Mouse (Mus musculus): ENCODE data around the gene Alpl. TPM values are rescaled to one million over a fixed set of nuclear protein-coding genes. Genes with fewer than 3 reads are reported as not detected.

The Alpl gene
- total RNA-seq, 2 experiments from 2014 or later, result 52.8 to 68.3 TPM

DNA sequence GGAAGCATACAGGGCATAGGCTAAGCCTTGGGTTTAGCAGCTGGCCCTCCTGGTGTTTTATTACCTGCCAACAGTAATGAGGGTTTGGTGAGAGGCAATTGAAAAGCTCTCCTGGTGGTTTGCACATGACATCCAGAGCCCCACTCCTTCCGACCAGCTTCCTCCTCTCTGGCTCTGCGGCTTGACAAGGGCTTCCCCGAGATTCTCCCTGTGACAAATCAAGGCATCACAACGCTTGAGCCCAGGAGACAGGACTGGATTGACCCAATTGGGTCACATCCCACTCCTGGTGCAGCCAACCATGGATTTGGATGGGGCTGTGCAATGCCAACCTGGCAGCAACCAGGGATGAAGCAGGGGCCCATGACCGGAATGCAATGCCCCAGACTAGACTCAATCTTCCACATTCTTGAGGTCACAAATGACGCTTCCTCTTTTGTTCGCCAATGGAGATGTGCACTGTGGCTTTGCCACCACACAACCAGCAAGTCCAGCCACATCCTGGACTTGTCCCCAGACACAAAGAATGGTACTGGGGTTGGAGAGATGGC is 11.2 kb upstream of the Alpl start:
- no peak for DNase-seq (ENCODE audit: low spot score)
- intact Hi-C loops (cut with DNase I), result no loop called here

- no peak for DNase-seq (ENCODE audit: low spot score)
These were observed 5.0 kb upstream of the Alpl start for GRCm38 (mm10) chr4:137801196-137801595.

GRCm38 (mm10) chr4:137800324-137800723 is 4.1 kb upstream of the Alpl start:
- no peak for DNase-seq (ENCODE audit: low spot score)
- intact Hi-C loops (cut with DNase I), result no loop called here

More at GRCm38 (mm10) chr4:137801196-137801595, 5.0 kb upstream of the Alpl start:
- intact Hi-C loops (cut with DNase I), result no loop called here

DNA sequence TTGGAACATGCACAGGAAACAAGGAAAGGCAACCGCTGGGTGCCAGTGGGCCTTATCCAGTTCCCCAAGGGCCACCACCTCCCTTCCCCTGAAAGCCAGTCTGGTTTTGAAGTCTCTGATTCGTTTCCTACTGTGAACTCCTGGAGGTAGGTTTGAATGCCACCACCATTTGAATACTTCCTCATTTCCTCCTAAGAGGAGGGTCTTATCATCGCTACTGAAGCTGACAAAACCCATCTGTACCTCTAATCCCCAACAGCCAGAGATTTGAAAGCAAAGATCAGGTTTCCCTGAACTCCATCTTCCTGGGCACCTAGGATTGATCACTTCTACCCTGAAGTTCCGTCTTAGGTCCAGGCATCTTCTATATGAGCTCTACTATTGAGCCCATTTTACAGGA is 854 bp upstream of the Alpl start:
- intact Hi-C loops (cut with DNase I), result loop anchor here (2.0 kb wide), 1 partner anchor 40 kb away; no protein-coding TSS in a partner anchor

GRCm38 (mm10) chr4:137794178-137794900 is 1.8 kb downstream of the Alpl start:
- no peak for DNase-seq (ENCODE audit: low spot score)
- intact Hi-C loops (cut with DNase I), result no loop called here

More for the DNA sequence above, 854 bp upstream of the Alpl start:
- no peak for DNase-seq (ENCODE audit: low spot score)

DNA sequence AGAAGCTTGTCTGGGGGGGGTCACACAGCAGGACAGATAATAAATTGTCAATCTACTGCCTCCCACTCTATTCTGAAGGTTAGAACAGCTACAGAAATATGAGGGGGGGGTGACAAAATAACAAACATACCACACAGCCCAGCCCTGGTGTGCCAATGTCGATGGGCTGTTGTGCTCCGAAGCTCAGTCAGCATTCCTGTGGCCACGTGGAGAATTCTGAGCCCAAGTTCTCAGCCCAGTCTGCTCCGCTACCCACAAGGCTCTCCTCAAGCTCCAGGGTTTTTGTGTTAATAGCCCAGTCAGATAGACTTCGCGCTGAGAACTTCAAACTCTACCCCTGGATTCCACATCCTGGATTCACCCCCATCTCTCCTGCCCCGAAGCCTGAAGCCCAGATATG is 2.6 kb downstream of the Alpl start:
- DNase-seq (ENCODE audit: low spot score), result no peak
- intact Hi-C loops (cut with DNase I), result no loop called here

- intact Hi-C loops (cut with DNase I), result no loop called here
- DNase-seq (ENCODE audit: low spot score), result no peak
These were observed 4.7 kb downstream of the Alpl start for GRCm38 (mm10) chr4:137791440-137791839.

DNA sequence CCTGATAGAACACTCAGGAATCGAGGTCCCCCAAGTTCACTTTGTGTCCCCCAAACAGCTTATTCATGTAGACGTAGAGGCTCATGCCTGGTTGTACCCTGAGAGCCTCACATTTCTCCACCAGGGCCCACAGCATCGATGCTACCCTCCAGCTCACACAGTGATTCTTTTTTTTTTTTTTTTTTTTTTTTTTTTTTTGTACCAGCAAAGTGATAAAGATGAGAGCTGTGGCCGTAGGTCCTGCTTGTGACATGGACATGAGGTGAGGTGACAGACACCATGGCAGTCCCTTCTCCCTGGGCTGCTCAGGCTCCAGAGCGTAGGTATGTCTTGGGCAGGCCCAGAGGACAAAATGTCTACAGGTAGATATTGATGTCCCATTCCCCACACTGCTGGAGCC is 5.2 kb downstream of the Alpl start:
- DNase-seq (ENCODE audit: low spot score), result no peak
- intact Hi-C loops (cut with DNase I), result no loop called here

DNA sequence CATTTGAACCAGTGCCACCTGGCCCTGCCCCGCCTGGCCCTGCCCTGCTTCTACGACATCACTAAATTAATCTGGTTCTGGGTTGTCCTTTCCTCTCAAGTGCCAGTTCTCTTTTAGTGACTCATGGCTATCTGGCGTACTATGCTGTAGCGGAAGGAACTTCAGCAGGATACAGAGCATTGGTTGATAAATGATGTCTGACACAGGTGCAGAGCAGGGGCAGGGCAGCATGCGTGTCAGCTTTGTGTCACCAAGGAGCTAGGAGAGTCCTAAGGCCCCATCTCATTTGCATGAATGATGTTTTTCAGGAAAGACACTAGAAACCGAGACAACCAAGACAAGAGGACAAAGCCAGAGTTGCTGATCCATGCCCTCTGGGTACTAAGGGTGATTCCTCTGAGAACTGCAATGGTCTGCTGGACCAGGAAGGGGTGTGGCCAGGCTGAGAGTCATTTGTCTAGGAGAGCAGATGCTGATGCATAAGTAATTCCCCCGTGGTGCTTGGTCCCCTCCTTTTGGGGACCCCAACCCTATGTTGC is 7.6 kb downstream of the Alpl start:
- DNase-seq (ENCODE audit: low spot score), result no peak
- intact Hi-C loops (cut with DNase I), result no loop called here

- intact Hi-C loops (cut with DNase I), result no loop called here
- DNase-seq (ENCODE audit: low spot score), result no peak
These were observed 8.4 kb downstream of the Alpl start for GRCm38 (mm10) chr4:137787589-137788289.

GRCm38 (mm10) chr4:137786488-137786887 is 9.7 kb downstream of the Alpl start:
- intact Hi-C loops (cut with DNase I), result no loop called here
- DNase-seq (ENCODE audit: low spot score), result no peak

- intact Hi-C loops (cut with DNase I), result no loop called here
- DNase-seq (ENCODE audit: low spot score), result no peak
These were observed 10.9 kb downstream of the Alpl start for GRCm38 (mm10) chr4:137785270-137785669.

DNA sequence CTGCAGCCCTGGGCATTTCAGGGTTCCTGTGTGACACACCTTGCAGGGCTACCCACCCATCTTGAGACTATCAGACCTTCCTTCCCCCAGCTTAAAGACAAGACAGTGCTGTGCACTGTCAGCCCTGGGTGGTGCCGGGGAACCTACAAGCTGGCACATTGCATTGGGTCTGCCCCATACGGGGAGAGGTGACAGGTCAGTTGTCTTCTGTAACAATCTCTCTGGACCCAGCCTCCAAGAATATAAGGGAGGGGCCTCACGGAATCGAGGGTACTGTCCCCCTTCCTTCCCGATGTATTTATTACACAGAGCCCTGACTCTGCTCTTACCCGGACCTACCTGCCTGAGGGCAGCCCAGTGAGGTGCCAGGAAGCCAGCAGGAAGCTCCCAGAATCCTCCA is 11.4 kb downstream of the Alpl start:
- DNase-seq (ENCODE audit: low spot score), result no peak
- intact Hi-C loops (cut with DNase I), result no loop called here

DNA sequence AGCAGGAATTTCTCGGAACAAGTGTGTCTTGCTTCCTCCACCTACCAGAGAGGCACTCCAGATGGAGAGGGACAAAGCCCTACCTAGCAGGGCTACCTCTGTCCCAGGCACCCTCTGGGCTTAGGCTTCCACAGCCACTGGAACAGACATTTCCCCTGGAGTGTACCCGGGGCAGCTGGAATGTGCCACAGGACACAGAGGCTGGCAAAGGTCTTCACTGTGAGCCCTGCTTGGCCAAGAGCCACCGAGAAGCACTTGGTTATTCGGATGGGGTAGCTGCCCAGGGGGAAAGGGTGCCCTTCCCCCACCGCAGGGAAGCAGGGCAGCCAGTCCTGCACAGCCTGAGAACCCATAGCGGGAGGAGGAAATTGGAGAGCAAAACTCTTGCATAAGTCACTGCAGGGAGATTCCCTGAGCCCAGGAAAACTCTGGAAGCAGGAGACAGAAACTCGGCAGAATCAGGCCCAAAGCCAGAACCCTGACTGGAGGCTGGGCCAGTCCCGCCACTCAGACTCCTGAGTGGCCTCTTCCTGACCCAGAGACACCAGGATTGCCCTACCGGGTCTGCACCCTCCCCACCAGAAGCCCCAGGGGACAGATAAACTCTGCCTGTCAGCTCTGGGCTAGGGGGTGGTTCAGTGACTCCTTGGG is 12.5 kb downstream of the Alpl start:
- peak; percentile 41 for DNase-seq (ENCODE audit: low spot score)
- intact Hi-C loops (cut with DNase I), result no loop called here

GRCm38 (mm10) chr4:137781949-137782348 is 14.2 kb downstream of the Alpl start:
- no peak for DNase-seq (ENCODE audit: low spot score)
- intact Hi-C loops (cut with DNase I), result no loop called here

- intact Hi-C loops (cut with DNase I), result no loop called here
These were observed 15.2 kb downstream of the Alpl start for GRCm38 (mm10) chr4:137780986-137781385.

GRCm38 (mm10) chr4:137778397-137779184 is 17.6 kb downstream of the Alpl start:
- DNase-seq (ENCODE audit: low spot score), result no peak
- intact Hi-C loops (cut with DNase I), result no loop called here

More at GRCm38 (mm10) chr4:137780986-137781385, 15.2 kb downstream of the Alpl start:
- no peak for DNase-seq (ENCODE audit: low spot score)

GRCm38 (mm10) chr4:137777866-137778265 is 18.3 kb downstream of the Alpl start:
- intact Hi-C loops (cut with DNase I), result no loop called here
- no peak for DNase-seq (ENCODE audit: low spot score)

GRCm38 (mm10) chr4:137774505-137774904 is 21.7 kb downstream of the Alpl start:
- no peak for DNase-seq (ENCODE audit: low spot score)
- intact Hi-C loops (cut with DNase I), result loop anchor here (5.0 kb wide), 1 partner anchor 37 kb away; no protein-coding TSS in a partner anchor

Measured in heart, postnatal 25 days (tissue).